ENCODE assay signal across 30 mouse cellular contexts in genomic region chr17:26742581-26742980, GRCm38 (mm10).
"Had no signal": no experiment of that assay in that cellular context is flagged by ENCODE, and none has a peak within 500 bp of the region (broad histone marks: within the 10 kb centered on the region; RNA-seq: fewer than 3 reads in every experiment).

No protein-coding gene starts in this region.

- H3K27me3 ChIP-seq: limb, embryonic 12.5 days; limb, embryonic 13.5 days; limb, embryonic 15.5 days; liver, embryonic 12.5 days; liver, embryonic 13.5 days; liver, embryonic 15.5 days; lung, embryonic 15.5 days; megakaryocyte, embryonic 14.5 days; midbrain, embryonic 12.5 days; midbrain, embryonic 13.5 days; midbrain, embryonic 15.5 days; neural tube, embryonic 12.5 days had no signal

- H3K36me3 ChIP-seq: limb, embryonic 10.5 days; limb, embryonic 12.5 days; limb, embryonic 13.5 days; liver, embryonic 12.5 days; liver, embryonic 13.5 days; liver, embryonic 15.5 days; lung, embryonic 15.5 days; midbrain, embryonic 10.5 days; neural tube, embryonic 12.5 days had no signal

- DNase-seq: left cerebral cortex, postnatal 4 days; liver; liver, embryonic 13.5 days; liver, postnatal 0 days; lung, adult 18-20 months; lung, adult 2 months; lung, embryonic 14.5 days; lung, postnatal 10 days; lung, postnatal 14 days; lung, postnatal 36 days; lung, postnatal 4 days; midbrain, embryonic 14.5 days had no signal

- H3K9me3 ChIP-seq: limb, embryonic 10.5 days; limb, embryonic 12.5 days; limb, embryonic 13.5 days; limb, embryonic 15.5 days; liver, embryonic 12.5 days; liver, embryonic 13.5 days; liver, embryonic 15.5 days; lung, embryonic 15.5 days; megakaryocyte, embryonic 14.5 days; midbrain, embryonic 10.5 days; midbrain, embryonic 12.5 days; midbrain, embryonic 13.5 days; midbrain, embryonic 15.5 days; neural tube, embryonic 12.5 days had no signal

- H3K4me2 ChIP-seq: limb, embryonic 12.5 days; limb, embryonic 13.5 days; limb, embryonic 15.5 days; liver, embryonic 11.5 days; liver, embryonic 12.5 days; liver, embryonic 13.5 days; liver, embryonic 15.5 days; lung, embryonic 14.5 days; lung, embryonic 15.5 days; midbrain, embryonic 11.5 days; midbrain, embryonic 12.5 days; midbrain, embryonic 13.5 days; midbrain, embryonic 15.5 days; neural tube, embryonic 12.5 days had no signal

- H3K4me1 ChIP-seq: limb, embryonic 10.5 days; limb, embryonic 12.5 days; limb, embryonic 13.5 days; limb, embryonic 15.5 days; liver, embryonic 12.5 days; liver, embryonic 13.5 days; liver, embryonic 15.5 days; lung, embryonic 15.5 days; megakaryocyte, embryonic 14.5 days; midbrain, embryonic 10.5 days; midbrain, embryonic 12.5 days; midbrain, embryonic 13.5 days; midbrain, embryonic 15.5 days; neural tube, embryonic 12.5 days had no signal

- H3K4me3 ChIP-seq: limb, embryonic 10.5 days; limb, embryonic 12.5 days; limb, embryonic 13.5 days; limb, embryonic 15.5 days; liver, embryonic 12.5 days; liver, embryonic 13.5 days; liver, embryonic 15.5 days; lung, embryonic 15.5 days; megakaryocyte, embryonic 14.5 days; midbrain, embryonic 10.5 days; midbrain, embryonic 12.5 days; midbrain, embryonic 13.5 days; midbrain, embryonic 15.5 days; myocyte; neural tube, embryonic 12.5 days had no signal

- H3K27ac ChIP-seq: limb, embryonic 10.5 days; limb, embryonic 12.5 days; limb, embryonic 13.5 days; limb, embryonic 15.5 days; liver, embryonic 12.5 days; liver, embryonic 13.5 days; liver, embryonic 14.5 days; liver, embryonic 15.5 days; lung, embryonic 15.5 days; macrophage; midbrain, embryonic 10.5 days; midbrain, embryonic 12.5 days; midbrain, embryonic 13.5 days; midbrain, embryonic 15.5 days; neural tube, embryonic 12.5 days had no signal

- H3K9ac ChIP-seq: limb, embryonic 12.5 days; limb, embryonic 13.5 days; limb, embryonic 15.5 days; liver, embryonic 12.5 days; liver, embryonic 13.5 days; liver, embryonic 14.5 days; liver, embryonic 15.5 days; liver, postnatal 0 days; lung, embryonic 14.5 days; lung, embryonic 15.5 days; midbrain, embryonic 12.5 days; midbrain, embryonic 13.5 days; midbrain, embryonic 15.5 days; neural tube, embryonic 12.5 days had no signal
